Mouse (Mus musculus): ENCODE measurements around the gene Gm8094.
"Not testable (repeated sequence)": the region's sequence is repeated elsewhere in the genome, so short reads cannot be mapped to it uniquely, and the experiment has no call there.

Gm8094 gene

DNA sequence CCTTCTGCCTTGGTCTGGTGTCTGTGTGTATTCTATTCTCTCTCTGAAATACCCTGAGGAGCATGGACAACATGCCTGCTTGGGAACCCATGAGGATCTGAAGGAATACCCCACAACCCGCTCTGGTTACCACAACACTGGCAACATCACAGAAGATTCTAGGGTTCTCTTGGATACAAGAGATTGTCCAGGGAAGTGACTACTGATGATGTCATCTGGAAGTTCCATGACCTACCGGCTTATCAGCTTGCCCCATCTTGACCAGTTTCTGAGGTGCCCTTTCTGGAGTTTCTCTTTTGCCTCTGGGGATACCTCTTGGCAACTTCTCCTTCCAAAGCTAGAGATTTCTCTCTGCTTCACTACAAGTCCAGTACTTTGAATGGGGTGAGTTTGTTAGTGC is at the start of gene Gm8094:
Gene Gm8094 (minus strand): TSS at position 101 of the 400 bp plus-strand sequence.
- DNase-seq = not testable (repeated sequence)

DNA sequence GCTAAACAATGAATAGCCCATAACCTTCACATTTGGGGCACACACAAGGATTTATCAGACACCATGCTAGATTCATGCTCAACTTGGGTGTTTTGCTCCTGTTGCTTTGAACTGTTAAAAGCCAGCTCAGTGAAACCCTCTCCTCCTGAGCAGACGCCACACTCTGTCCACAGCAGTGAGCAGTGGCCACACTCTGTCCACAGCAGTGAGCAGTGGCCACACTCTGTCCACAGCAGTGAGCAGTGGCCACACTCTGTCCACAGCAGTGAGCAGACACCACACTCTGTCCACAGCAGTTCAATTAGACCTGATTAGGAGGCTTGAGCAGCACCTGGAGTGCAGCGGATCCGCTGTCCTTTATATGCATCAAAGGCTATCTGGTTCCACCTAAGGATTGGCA is 43.2 kb upstream of the Gm8094 start:
- not testable (repeated sequence) for DNase-seq

DNA sequence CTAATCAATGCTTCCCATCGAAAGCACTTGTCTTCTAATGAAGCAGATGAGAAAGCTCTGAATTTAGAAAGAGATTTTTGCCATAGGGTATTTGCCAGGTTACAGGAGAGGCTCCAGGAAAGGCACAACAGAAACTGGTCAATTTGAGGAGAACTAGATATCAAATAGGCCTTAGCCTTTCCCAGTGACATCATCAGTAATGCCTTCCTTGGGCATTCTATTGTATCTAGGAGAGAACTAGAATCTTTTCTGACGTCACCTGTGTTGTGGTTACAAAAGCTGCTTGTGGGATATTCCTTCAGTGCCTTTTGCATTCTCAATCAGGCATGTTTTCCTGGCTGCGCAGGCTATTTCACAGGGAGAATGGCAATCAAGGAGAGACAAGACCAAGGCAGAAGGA is 23.9 kb upstream of the Gm8094 start, which contains the start of gene Gm8104:
Gene Gm8104 (plus strand): TSS at position 301 of the 400 bp plus-strand sequence.
- not testable (repeated sequence) for DNase-seq

DNA sequence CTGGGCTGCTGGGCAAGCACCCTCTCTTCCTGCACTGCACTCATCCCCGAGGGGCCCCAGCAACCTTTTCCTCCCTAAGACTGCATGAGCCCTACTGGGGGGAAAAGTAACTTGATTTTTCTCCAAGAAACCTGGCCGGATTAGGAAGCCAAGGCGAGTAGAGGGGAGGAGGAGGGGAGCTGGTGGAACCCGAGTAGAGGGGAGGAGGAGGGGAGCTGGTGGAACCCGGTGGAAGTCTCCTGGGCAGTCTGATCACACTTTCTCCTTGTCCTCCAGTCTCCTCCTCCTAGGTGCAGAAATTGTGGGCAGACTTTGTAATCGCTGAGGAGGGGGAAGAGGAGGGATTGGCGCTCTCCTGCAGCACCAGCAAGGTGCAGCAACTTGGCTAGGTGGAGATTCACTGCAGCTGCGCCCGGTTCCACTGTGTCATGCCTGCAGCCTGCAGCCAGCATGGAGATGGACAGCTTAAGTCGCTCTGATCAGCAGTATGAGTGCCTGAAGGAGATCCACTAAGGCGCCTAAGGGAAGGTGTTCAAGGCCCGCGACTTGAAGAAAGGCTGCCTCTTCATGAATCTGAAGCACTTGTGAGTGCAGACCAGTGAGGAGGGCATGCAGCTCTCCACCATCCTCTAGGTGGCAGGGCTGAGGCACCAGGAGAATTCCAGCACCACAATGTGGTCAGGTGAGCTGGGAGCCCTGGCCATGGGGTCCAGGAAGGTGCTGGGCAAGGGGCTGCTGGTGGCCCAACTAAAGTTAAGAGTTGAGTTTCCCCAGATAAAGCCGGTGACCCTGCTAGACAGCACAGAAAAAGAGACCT is 12.9 kb upstream of the Gm8094 start:
- DNase-seq = not testable (repeated sequence)

DNA sequence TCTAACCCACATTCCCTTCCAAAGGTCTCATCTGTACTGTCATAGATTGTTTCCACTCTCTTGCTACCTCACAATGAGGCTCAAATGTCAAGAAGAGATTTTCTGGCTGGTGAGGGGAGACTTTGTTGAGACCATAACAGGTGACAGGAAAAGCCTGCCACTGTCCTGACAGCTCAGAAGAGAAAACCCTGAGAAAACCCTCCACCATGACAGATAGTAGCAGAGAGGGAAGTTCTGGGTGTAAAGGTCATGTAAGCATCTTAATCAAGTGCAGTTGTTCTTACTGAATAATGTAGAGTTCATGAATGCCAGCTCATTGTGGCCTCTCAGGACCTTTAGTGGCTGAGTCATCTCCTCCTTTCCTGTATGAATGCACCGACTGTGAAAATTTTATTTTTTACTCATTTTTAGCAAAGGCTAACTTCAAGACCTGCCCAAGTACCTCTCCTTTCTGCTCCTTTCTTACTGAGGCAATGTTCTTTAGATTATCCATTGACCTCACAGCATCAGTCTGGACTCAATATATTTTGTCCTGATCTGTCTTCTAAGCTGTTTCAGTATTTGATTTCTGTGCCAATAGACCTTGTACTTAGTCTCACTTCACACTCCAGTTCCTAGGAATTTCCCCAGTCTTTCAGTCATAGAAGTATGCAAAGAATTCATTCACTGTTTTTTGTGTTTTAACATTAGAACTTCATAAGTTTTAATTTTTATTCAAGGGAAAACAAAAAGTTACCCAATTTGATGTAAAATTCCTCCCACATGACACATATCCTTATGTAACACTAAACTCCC is 8.7 kb upstream of the Gm8094 start:
- not testable (repeated sequence) for DNase-seq

DNA sequence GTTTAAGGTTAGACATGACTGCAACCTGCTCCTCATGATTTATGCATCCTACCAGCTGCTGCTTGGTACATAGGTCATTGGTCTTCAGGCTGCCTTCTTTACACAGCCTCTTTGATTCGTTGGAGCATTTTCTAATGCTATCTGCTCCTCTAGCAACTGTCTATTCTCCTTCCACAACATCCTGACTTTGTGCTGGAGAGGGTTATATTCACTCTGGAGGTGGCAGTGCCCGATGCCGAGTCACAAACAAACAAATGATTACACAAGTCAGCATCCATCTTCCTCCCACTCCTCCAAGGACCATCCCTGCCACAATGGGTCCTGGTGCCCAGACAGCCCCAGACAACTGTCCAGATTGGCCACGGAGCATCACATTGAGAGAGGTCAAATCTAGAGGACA is 16.3 kb downstream of the Gm8094 start:
- DNase-seq = not testable (repeated sequence)

DNA sequence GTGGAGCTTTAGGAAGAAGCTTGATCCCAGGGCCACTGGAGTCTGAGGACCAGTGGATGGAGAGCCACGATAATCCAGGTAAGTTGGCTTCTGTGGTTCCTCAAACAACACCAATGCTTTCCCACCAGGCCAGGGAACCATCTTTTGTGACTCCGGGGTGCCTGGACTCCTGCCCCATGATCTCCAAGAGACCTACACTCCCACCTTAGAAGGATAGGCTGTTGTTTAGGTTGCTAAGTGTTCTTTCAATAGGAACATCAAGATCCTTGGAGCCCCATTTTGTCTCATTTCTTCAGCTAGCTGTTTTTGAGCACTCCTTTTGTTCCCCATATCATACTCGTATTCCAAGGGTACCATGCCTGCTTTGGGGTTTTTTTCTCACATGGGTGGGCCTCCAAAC is 18.4 kb downstream of the Gm8094 start:
- DNase-seq = not testable (repeated sequence)
